Mouse (Mus musculus) hindbrain, embryonic 14.5 days (tissue): ENCODE results near the gene Fgf14. TPM values are rescaled to one million over a fixed set of nuclear protein-coding genes. Genes with fewer than 3 reads are reported as not detected.
A peak's percentile ranks its signal among the peaks of the same experiment; 100 is the strongest.

Experiments used
- ATAC-seq: fragments of 200-750 bp; cut with Nextera tagmentation; 2 replicates; pipeline ENCODE4 v1.8.0; 2017; ENCODE audit warnings: moderate number of reproducible peaks, mild to moderate bottlenecking, moderate TSS enrichment, moderate library complexity; ENCODE audit not compliant: low FRiP score
- DNase-seq: peaks from one replicate; pipeline ENCODE4 v3.0.0-alpha.2; 2015; ENCODE audit warnings: low spot score
- H3K27ac ChIP-seq: fragments of 300-500 bp; sonication (generic); 2 replicates; pipeline ENCODE4 v1.5.1; 2014; ENCODE audit warnings: mild to moderate bottlenecking, moderate library complexity
- H3K27me3 ChIP-seq: fragments of 300-500 bp; sonication (generic); 2 replicates; pipeline ENCODE4 v1.6.1; 2014; ENCODE audit warnings: mild to moderate bottlenecking, low read length, mixed read lengths; ENCODE audit not compliant: control insufficient read depth, insufficient read depth
- H3K36me3 ChIP-seq: fragments of 300-500 bp; sonication (generic); replicated peaks from 2 replicates; pipeline ENCODE4 v1.6.1; 2014; ENCODE audit not compliant: control insufficient read depth, insufficient read depth
- H3K4me1 ChIP-seq: fragments of 300-500 bp; sonication (generic); replicated peaks from 2 replicates; pipeline ENCODE4 v1.6.1; 2014; ENCODE audit warnings: antibody characterized with exemption, low read length, mixed read lengths; ENCODE audit not compliant: control insufficient read depth, insufficient read depth
- H3K4me2 ChIP-seq: fragments of 300-500 bp; sonication (generic); replicated peaks from 2 replicates; pipeline ENCODE4 v1.6.1; 2014; ENCODE audit warnings: mild to moderate bottlenecking, moderate library complexity
- H3K4me3 ChIP-seq: fragments of 300-500 bp; sonication (generic); replicated peaks from 2 replicates; pipeline ENCODE4 v1.5.1; 2014; ENCODE audit warnings: mild to moderate bottlenecking, low read length
- H3K9ac ChIP-seq: fragments of 300-500 bp; sonication (generic); 2 replicates; pipeline ENCODE4 v1.6.1; 2014
- H3K9me3 ChIP-seq: fragments of 300-500 bp; sonication (generic); 2 replicates; pipeline ENCODE4 v1.6.1; 2016; ENCODE audit warnings: low read length; ENCODE audit not compliant: control insufficient read depth
- WGBS: fragments of 180-500 bp; shearing (Covaris S2); extraction: QIAGEN DNeasy Blood & Tissue Kit; methylation state at CpG from one replicate; pipeline ENCODE4 v1.1.7; 2014; 5-methylcytosine and 5-hydroxymethylcytosine counted together
- polyA plus RNA-seq: library from polyadenylated mRNA; unstranded; fragments of >200 nt; fragmentation: Nextera tagmentation; extraction: Ambion mirVana; gene quantifications from 2 replicates; pipeline ENCODE4 v1.2.1, GENCODE M21; 2014

The Fgf14 gene
- polyA plus RNA-seq, 1 experiment from 2014 or later, result 38.4 TPM

DNA sequence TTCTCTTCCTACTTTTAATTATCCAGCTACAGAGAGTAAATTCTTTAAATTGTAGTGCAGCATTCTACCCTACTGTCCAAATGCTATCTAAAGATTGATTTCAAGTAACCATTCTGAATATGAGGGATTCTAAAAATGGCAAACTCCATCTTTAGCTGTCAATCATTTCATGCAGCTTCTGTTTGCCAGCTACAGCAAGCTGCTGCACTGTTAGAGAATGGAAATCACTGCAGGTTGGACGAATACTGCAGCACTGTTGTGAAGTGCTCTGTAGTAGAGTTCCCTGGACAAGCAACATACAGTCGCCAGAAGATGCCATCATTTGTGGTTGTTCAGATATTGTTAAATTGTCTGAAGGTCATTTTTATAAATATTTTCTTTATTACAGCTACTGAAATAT is 453.5 kb downstream of the Fgf14 start:
- Histone ChIP-seq H3K9me3 (no peaks in the 10 kb centered on the region), H3K36me3 (no peaks in the 10 kb centered on the region), H3K4me3 (no peak overlapping the region), H3K9ac (no peak overlapping the region), H3K4me2 (no peak overlapping the region), H3K4me1 (no peaks in the 10 kb centered on the region), H3K27me3 (no peaks in the 10 kb centered on the region), H3K27ac (no peak overlapping the region)
- no peak for ATAC-seq
- WGBS, result 60% methylated on average over 2 of the region's 2 CpGs
- no peak for DNase-seq

DNA sequence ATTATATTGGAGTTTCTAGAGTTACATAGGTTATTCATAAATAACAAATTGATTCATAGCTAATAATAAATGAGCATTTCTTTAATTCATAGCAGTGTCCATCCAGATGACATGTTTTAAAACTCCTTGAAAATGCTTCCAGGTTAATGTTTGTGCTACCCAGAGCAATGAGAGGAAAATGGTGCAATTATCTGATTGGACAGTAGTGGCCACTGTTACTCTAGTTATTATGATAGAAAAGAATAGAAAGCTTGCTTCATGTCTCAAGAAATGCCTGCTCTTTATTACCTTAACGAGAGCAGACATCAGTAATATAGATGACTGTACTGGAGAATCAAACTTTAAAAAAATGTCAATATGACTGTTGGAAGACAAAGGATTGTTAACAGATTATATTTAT is 454.5 kb downstream of the Fgf14 start:
- H3K4me1 ChIP-seq, result no peaks in the 10 kb centered on the region
- peak; percentile 75; the same call in 1 of the 2 replicates for ATAC-seq
- no peak overlapping the region for H3K9ac ChIP-seq
- H3K9me3 ChIP-seq, result no peaks in the 10 kb centered on the region
- no peaks in the 10 kb centered on the region for H3K36me3 ChIP-seq
- H3K4me2 ChIP-seq, result no peak overlapping the region
- H3K4me3 ChIP-seq, result no peak overlapping the region
- 12% methylated on average over 1 of the region's 1 CpGs for WGBS
- DNase-seq, result peak; percentile 74
- H3K27me3 ChIP-seq, result no peaks in the 10 kb centered on the region
- no peak overlapping the region for H3K27ac ChIP-seq

DNA sequence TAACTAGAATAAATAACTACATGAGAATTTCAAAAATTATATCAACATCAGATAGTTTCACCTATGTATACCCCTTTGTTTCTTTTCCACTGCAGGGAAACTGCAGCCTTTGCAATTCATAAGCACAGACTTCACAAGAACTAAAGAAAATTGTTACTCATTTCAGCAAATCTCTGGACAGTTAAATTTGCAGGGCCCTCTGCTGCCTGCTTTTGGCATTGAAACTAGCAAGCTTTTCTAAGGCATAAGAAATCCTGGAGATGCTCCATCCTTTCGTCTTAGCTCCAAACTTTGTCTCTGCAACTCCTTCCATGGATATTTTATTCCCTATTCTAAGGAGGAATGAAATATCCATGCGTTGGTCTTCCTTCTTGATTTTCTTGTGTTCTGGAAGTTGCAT is 455.9 kb downstream of the Fgf14 start:
- Histone ChIP-seq H3K4me3 (no peak overlapping the region), H3K36me3 (no peaks in the 10 kb centered on the region), H3K4me1 (no peaks in the 10 kb centered on the region), H3K27ac (no peak overlapping the region), H3K27me3 (no peaks in the 10 kb centered on the region), H3K9me3 (no peaks in the 10 kb centered on the region), H3K9ac (no peak overlapping the region), H3K4me2 (no peak overlapping the region)
- peak; percentile 43 for DNase-seq
- no peak for ATAC-seq
- WGBS, result 58% methylated on average over 2 of the region's 2 CpGs

DNA sequence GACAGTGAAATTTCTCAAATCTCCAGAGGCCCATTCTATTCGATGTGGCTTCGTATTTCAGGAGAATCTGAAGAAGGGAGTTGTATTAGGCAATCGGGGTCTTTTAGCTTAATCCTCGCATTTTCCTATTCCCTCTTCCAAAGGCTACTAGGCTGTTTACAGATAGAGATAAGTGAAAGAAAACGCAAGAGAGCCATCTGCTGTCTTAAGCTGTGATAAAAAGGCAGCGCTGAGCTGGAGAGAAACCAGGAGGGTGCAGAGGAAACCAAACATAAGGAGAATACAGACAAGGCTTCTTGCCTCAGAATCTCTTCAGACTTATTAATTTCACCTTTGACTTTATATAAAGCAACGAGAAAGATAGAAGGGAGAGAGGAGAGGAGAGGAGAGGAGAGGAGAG is 481.1 kb downstream of the Fgf14 start:
- 8% methylated on average over 7 of the region's 7 CpGs for WGBS
- Histone ChIP-seq H3K4me1 (peaks cover 6% of the 10 kb centered on the region), H3K4me3 (no peak overlapping the region), H3K9me3 (no peaks in the 10 kb centered on the region), H3K27me3 (peaks cover 7% of the 10 kb centered on the region; the same call in 1 of the 2 replicates), H3K4me2 (peak overlapping the region; percentile 35), H3K9ac (no peak overlapping the region), H3K27ac (no peak overlapping the region), H3K36me3 (no peaks in the 10 kb centered on the region)
- DNase-seq, result peak; percentile 73
- peak; percentile 55; the same call in 1 of the 2 replicates for ATAC-seq

DNA sequence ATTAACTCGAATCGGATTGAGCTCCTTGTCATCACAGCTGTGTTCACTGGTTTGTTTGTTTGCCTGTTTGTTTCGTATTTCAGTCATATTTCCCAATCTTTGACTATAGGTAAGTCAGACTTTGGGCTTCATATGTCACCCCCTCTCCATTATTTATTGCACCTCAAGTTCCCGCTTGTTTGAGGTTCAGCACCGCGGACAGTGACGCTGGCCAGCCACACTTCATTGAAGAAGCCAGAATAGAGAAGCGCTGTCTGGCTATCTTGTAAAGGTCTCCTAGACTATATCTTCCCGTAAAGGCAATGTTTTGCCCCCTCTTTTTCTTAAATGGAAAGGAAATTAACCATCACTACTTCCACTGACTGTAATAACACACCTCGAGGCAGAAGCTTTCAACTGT is 481.6 kb downstream of the Fgf14 start:
- no peak for ATAC-seq
- Histone ChIP-seq H3K27me3 (peaks cover 7% of the 10 kb centered on the region; the same call in 1 of the 2 replicates), H3K4me3 (no peak overlapping the region), H3K27ac (no peak overlapping the region), H3K36me3 (no peaks in the 10 kb centered on the region), H3K4me1 (peaks cover 6% of the 10 kb centered on the region), H3K9me3 (no peaks in the 10 kb centered on the region), H3K4me2 (peak overlapping the region; percentile 35), H3K9ac (no peak overlapping the region)
- peak; percentile 39 for DNase-seq
- 29% methylated on average over 10 of the region's 10 CpGs for WGBS

DNA sequence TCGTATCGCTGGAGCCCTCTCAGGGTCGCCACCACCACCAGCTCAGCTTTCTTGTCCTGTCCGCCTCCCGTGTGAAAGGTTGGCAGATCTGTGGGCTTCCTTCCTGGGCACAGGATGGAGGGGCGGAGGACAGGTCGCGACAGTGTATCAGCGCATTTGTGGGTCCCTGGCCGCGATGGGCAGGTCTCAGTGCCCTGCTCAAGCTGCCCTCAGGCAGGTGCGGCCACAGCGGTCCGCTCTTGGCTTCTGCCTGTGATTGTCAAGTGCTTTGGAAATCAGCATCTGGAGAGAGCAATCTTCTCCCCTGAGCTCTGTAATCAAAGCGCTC is 484.1 kb downstream of the Fgf14 start:
- Histone ChIP-seq H3K36me3 (no peaks in the 10 kb centered on the region), H3K4me1 (peaks cover 6% of the 10 kb centered on the region), H3K27ac (peak overlapping the region; percentile 75), H3K4me2 (peak overlapping the region; percentile 85), H3K4me3 (peak overlapping the region; percentile 56), H3K9ac (peak overlapping the region; percentile 78), H3K9me3 (no peaks in the 10 kb centered on the region), H3K27me3 (peaks cover 7% of the 10 kb centered on the region; the same call in 1 of the 2 replicates)
- ATAC-seq, result peak; percentile 57
- WGBS, result 4% methylated on average over 15 of the region's 15 CpGs
- DNase-seq, result no peak

DNA sequence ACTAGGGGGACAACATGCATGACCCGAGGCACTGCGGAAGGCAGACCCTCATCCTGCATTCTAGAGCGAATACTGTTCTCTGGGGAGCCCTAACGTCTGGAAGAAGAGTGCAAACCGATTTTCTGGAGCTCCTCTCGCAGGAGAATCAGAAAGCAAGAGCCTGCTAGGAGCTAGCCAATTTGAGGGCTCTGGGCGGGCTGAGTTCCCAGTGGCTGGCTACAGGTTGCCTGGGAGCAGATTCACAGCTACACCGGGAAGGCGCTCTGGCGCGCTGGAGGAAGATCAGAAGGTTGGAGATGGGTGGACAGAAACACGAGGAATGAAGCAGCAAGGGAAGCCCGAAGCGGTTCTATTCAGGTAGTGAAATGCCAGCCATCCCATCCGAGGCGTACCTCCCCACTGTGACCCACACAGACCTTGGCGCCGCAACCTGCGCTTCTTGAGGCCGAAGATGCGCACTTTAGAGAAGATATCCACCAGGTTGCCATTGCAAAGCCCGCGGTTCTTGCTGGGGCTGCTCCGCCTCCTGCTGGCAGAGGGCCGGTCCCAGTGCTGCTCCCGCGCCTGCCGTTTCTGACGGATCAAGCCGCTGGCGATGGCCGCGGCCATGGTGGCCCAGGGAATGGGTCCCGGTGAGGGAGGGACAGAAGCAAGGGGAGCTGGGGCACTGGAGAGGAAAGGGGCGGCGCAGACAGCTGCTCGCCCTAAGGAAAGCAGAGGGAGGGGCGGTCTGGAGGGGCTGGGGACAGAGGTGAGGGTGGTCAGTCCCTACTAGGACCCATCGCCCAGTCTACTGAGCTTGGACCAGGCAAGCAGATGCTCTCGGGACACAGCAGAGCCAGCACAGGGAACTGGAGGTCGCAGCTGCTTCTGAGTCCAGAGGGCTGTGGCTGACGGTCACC is 484.8 kb downstream of the Fgf14 start:
- ATAC-seq, result peak; percentile 88
- DNase-seq, result peak; percentile 64
- under 1% methylated on average over 42 of the region's 42 CpGs for WGBS
- Histone ChIP-seq H3K4me1 (peaks cover 6% of the 10 kb centered on the region), H3K4me2 (peak overlapping the region; percentile 85), H3K4me3 (peak overlapping the region; percentile 56), H3K36me3 (no peaks in the 10 kb centered on the region), H3K9ac (peak overlapping the region; percentile 78), H3K27me3 (peaks cover 7% of the 10 kb centered on the region; the same call in 1 of the 2 replicates), H3K9me3 (no peaks in the 10 kb centered on the region), H3K27ac (peak overlapping the region; percentile 75)

DNA sequence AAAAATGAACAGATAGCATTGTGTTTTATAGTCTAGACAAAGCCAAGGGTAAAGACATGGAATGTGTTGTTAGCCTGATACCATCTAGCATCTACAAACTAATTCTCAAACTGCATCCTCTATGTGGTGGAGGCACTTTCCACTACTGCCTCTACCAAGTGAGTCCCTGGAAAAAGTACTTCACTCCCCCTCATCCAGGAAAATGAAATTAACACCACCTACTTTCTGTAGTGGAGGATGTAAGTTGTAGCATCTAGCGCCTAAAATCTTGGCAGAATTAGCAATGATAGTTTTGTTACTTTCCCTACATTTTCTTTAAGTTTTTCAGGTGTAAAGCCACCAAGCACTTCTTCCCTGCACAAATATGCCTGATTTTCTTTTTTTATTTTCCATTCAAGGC is 496.7 kb downstream of the Fgf14 start:
- Histone ChIP-seq H3K4me3 (no peak overlapping the region), H3K4me2 (no peak overlapping the region), H3K9ac (no peak overlapping the region), H3K9me3 (no peaks in the 10 kb centered on the region), H3K27ac (no peak overlapping the region), H3K4me1 (no peaks in the 10 kb centered on the region), H3K27me3 (no peaks in the 10 kb centered on the region), H3K36me3 (no peaks in the 10 kb centered on the region)
- DNase-seq, result no peak
- no peak for ATAC-seq
- WGBS, result 95% methylated on average over 1 of the region's 1 CpGs

DNA sequence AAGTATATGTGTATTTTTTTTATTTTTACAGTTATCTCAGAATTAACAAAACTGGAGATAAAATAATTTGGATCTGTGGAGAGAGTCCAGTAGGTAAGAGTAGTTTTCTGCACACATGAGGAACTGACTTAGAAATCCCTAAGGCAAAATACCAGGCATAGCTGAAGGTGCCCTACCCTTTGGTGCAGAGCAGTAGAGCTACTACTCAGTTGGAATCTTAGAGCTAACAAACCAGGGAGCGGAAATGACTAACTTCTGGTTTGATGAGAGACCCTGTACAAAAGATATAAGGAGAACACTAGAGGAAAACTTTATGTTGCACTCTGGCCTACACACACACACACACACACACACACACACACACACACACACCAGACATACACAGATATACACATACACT is 502.8 kb downstream of the Fgf14 start:
- ATAC-seq (no peak), DNase-seq (no peak)
- H3K4me1 ChIP-seq, result no peaks in the 10 kb centered on the region
- H3K4me3 ChIP-seq, result no peak overlapping the region
- no peak overlapping the region for H3K4me2 ChIP-seq
- no peaks in the 10 kb centered on the region for H3K36me3 ChIP-seq
- H3K9me3 ChIP-seq, result no peaks in the 10 kb centered on the region
- WGBS, result 96% methylated on average over 1 of the region's 1 CpGs
- no peak overlapping the region for H3K9ac ChIP-seq
- H3K27me3 ChIP-seq, result no peaks in the 10 kb centered on the region
- no peak overlapping the region for H3K27ac ChIP-seq
